Mouse (Mus musculus): ENCODE measurements around the gene Uncx.

DNA sequence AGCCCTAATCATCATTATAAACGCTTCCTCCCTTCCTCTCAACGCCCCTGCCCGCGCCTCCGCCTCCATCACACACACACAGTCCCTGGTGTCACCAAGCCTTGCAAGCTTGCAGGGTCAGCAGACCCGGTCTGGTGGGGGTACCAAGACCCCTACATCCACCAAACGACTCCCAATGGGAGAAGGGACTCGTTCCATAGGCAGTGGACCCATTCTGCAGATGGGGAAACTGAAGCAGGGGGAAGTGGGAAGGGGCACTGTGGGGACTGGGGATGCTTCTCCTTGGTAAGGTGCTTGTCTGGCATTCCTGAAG, 42.4 kb downstream of the Uncx start:
- TF ChIP-seq POLR2A (IDR thresholded peaks at IDR 0.05; ENCODE audit: low read depth, low read length) (no peak), CTCF (IDR thresholded peaks at IDR 0.05; ENCODE audit: extremely low read depth, insufficient read length, insufficient replicate concordance, low read depth, low read length) (no peak)

All from small intestine, adult 2 months (tissue).